Mouse (Mus musculus) T-cell, adult 66 days (primary cell): Measurements from ENCODE around the gene Fanca. TPM values are rescaled to one million over a fixed set of nuclear protein-coding genes. Genes with fewer than 3 reads are reported as not detected.

Experiments used
- total RNA-seq, 2 experiments: library from RNA; stranded (reverse); gene quantifications; 3 replicates in 1 of 2; 4 replicates in 1 of 2; pipeline ENCODE4 v1.2.4; 2023

Fanca gene
- 1 to 10 TPM; 9.8 TPM for total RNA-seq

GRCm38 (mm10) chr8:123318467-123318911 is at the start of gene Fanca:
TSS of gene Fanca (minus strand) at chr8:123318576.

GRCm38 (mm10) chr8:123332262-123333090 is 14.1 kb upstream of the Fanca start, which contains the start of gene Spire2:
TSS of gene Spire2 (plus strand) at chr8:123332713.

GRCm38 (mm10) chr8:123254099-123254885 is 64.1 kb downstream of the Fanca start, which contains the start of the genes Zfp276 and Vps9d1:
TSS of gene Zfp276 (plus strand) at chr8:123254195.
TSS of gene Vps9d1 (minus strand) at chr8:123254348.

GRCm38 (mm10) chr8:123235520-123236497 is 82.6 kb downstream of the Fanca start, which contains the start of gene Spata2l:
TSS of gene Spata2l (minus strand) at chr8:123236233.

GRCm38 (mm10) chr8:123224278-123225266 is 93.8 kb downstream of the Fanca start, which contains the start of gene Cdk10:
TSS of gene Cdk10 (plus strand) at chr8:123224842.

Other genes with a start within 250 kb of the Fanca start
- 1,000 to 10,000 TPM; 1,793 to 1,834 TPM for gene Rpl13, start 216.2 kb downstream of the Fanca start, total RNA-seq
- gene Cpne7, start 201.2 kb downstream of the Fanca start, total RNA-seq, result 1 to 10 TPM; 2.4 to 4.4 TPM
- gene Sult5a1, start 160.3 kb downstream of the Fanca start, total RNA-seq, result not detected
- not detected for gene Dpep1, start 132.3 kb downstream of the Fanca start, total RNA-seq
- 10 to 100 TPM; 66.2 to 94.1 TPM for gene Chmp1a, start 105.8 kb downstream of the Fanca start, total RNA-seq
- gene Spata33, start 105.7 kb downstream of the Fanca start, total RNA-seq, result not detected
- 10 to 100 TPM; 56.3 to 72.4 TPM for gene Cdk10, start 93.7 kb downstream of the Fanca start, total RNA-seq
- gene Spata2l, start 82.3 kb downstream of the Fanca start, total RNA-seq, result 10 to 100 TPM; 10.6 to 14.3 TPM
- 10 to 100 TPM; 35.2 to 40.2 TPM for gene Zfp276, start 64.4 kb downstream of the Fanca start, total RNA-seq
- gene Vps9d1, start 64.2 kb downstream of the Fanca start, total RNA-seq, result 10 to 100 TPM; 31.2 to 33.0 TPM
- not detected for gene Spire2, start 14.1 kb upstream of the Fanca start, total RNA-seq
- 100 to 1,000 TPM; 195 to 202 TPM for gene Tcf25, start 55.2 kb upstream of the Fanca start, total RNA-seq
- gene Mc1r, start 88.5 kb upstream of the Fanca start, total RNA-seq, result under 1 TPM; 0.58 to 0.86 TPM
- gene Tubb3, start 92.8 kb upstream of the Fanca start, total RNA-seq, result 1 to 10 TPM; 1.2 to 1.5 TPM
- 10 to 100 TPM; 13.8 to 20.9 TPM for gene Def8, start 105.0 kb upstream of the Fanca start, total RNA-seq
- gene Afg3l1, start 159.3 kb upstream of the Fanca start, total RNA-seq, result 10 to 100 TPM; 45.9 to 49.9 TPM
- not detected for gene Dbndd1, start 196.9 kb upstream of the Fanca start, total RNA-seq
- 1 to 10 TPM; 2.3 to 4.5 TPM for gene Gas8, start 200.3 kb upstream of the Fanca start, total RNA-seq